Mouse (Mus musculus) neural tube, embryonic 14.5 days (tissue): ENCODE data around the gene Dclk2. TPM values are rescaled to one million over a fixed set of nuclear protein-coding genes. Genes with fewer than 3 reads are reported as not detected.

Experiments used
- ATAC-seq: fragments of 200-750 bp; cut with Nextera tagmentation; 2 replicates; pipeline ENCODE4 v1.8.0; 2017; ENCODE audit warnings: low read depth, mild to moderate bottlenecking, moderate TSS enrichment, moderate library complexity
- H3K27ac ChIP-seq: fragments of 300-500 bp; sonication (generic); 2 replicates; pipeline ENCODE4 v1.5.1; 2014; ENCODE audit warnings: low read depth, mild to moderate bottlenecking, control low read depth, low read length, moderate library complexity, mixed read lengths
- H3K27me3 ChIP-seq: fragments of 300-500 bp; sonication (generic); 2 replicates; pipeline ENCODE4 v1.6.1; 2014; ENCODE audit warnings: low read length; ENCODE audit not compliant: control insufficient read depth, insufficient read depth
- H3K36me3 ChIP-seq: fragments of 300-500 bp; sonication (generic); 2 replicates; pipeline ENCODE4 v1.6.1; 2014; ENCODE audit warnings: low read length, mixed read lengths; ENCODE audit not compliant: control insufficient read depth, insufficient read depth
- H3K4me1 ChIP-seq: fragments of 300-500 bp; sonication (generic); 2 replicates; pipeline ENCODE4 v1.6.1; 2014; ENCODE audit warnings: low read length; ENCODE audit not compliant: control insufficient read depth, insufficient read depth
- H3K4me2 ChIP-seq: fragments of 300-500 bp; sonication (generic); 2 replicates; pipeline ENCODE4 v1.6.1; 2014; ENCODE audit warnings: mild to moderate bottlenecking, low read depth, low read length, control low read depth
- H3K4me3 ChIP-seq: fragments of 300-500 bp; sonication (generic); 2 replicates; pipeline ENCODE4 v1.5.1; 2014; ENCODE audit warnings: low read depth, low read length, control low read depth, mixed read lengths
- H3K9ac ChIP-seq: fragments of 300-500 bp; sonication (generic); replicated peaks from 2 replicates; pipeline ENCODE4 v1.6.1; 2014; ENCODE audit warnings: low read depth, mild to moderate bottlenecking, control low read depth, low read length, mixed read lengths
- H3K9me3 ChIP-seq: fragments of 300-500 bp; sonication (generic); 2 replicates; pipeline ENCODE4 v1.6.1; 2016; ENCODE audit warnings: low read length; ENCODE audit not compliant: control insufficient read depth
- WGBS: fragments of 180-500 bp; shearing (Covaris S2); extraction: QIAGEN DNeasy Blood & Tissue Kit; methylation state at CpG from one replicate; pipeline ENCODE4 v1.1.7; 2014; 5-methylcytosine and 5-hydroxymethylcytosine counted together
- polyA plus RNA-seq: library from polyadenylated mRNA; unstranded; fragments of >200 nt; fragmentation: Nextera tagmentation; extraction: Ambion mirVana; gene quantifications from 2 replicates; pipeline ENCODE4 v1.2.1, GENCODE M21; 2014

Dclk2 gene
- polyA plus RNA-seq, 1 experiment from 2014 or later, result 75.5 TPM

DNA sequence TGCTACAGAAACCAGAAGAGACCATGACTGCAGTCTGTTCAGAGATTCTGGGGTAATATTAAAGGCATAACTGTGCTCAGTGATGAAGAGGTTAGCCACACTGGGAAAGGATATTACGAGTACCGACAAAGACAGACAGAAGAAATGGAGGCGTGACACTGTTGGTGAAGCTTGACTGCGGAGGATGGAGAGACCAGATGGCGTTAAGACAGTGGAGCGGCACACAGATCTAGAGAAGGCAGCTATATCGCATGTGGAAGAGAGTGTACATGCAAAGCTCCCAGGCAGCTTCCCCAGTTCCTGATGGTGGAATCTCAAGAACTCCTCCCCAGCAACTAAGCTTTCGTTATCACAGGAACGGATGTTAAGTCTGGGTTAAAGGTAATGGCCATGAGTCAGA is 116.4 kb downstream of the Dclk2 start:
- H3K36me3 ChIP-seq, result peaks cover 8% of the 10 kb centered on the region; the same call in 1 of the 2 replicates
- no peak overlapping the region for H3K9ac ChIP-seq
- no peak overlapping the region for H3K27ac ChIP-seq
- H3K9me3 ChIP-seq, result no peaks in the 10 kb centered on the region
- ATAC-seq, result no peak
- 88% methylated on average over 9 of the region's 9 CpGs for whole genome bisulfite sequencing
- H3K27me3 ChIP-seq, result no peaks in the 10 kb centered on the region
- H3K4me3 ChIP-seq, result no peak overlapping the region
- H3K4me1 ChIP-seq, result peaks cover 12% of the 10 kb centered on the region
- no peak overlapping the region for H3K4me2 ChIP-seq

DNA sequence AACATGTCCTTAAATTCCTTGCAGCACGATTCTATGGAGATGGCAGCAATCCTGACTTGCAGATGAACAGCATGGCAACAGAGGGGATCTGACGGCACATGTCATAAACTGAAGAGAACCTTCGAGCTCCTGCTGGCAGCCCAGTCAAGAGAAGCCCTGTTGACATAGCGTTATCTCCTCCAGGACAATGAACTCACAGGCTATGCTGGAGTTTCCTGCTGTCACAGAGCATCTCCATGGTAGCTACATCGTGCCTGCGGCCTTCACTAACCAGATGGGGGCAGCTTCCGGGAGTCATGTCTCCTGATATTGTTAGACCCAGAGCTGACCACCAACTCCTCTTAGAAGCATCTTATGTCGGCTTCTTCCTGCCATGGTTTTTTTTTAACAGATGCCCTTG is 117.8 kb downstream of the Dclk2 start:
- Histone ChIP-seq H3K27me3 (no peaks in the 10 kb centered on the region), H3K9ac (no peak overlapping the region), H3K4me1 (peaks cover 12% of the 10 kb centered on the region), H3K4me3 (no peak overlapping the region), H3K36me3 (peaks cover 16% of the 10 kb centered on the region; the same call in 1 of the 2 replicates), H3K9me3 (no peaks in the 10 kb centered on the region), H3K27ac (no peak overlapping the region), H3K4me2 (no peak overlapping the region)
- 42% methylated on average over 8 of the region's 8 CpGs for WGBS
- ATAC-seq, result no peak

DNA sequence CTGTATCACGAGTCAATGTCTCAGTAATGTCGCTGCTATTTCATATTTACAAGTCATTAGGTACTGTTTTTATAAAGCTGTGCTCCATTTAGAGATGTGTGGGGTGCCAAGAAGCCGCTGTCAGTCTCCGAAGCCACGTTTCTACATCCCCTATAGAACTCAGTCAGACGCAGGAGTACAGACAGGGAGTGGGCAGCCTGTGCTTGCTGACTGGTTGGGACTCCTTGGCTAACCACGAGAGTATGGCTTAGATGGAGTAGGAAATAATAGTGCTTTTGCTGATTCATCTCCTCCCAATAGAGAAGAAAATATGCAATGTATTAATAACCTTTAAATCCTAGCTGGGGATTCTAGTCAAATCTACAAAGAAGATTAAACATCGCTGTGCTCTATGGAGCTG is 119.8 kb downstream of the Dclk2 start:
- H3K4me1 ChIP-seq, result peaks cover 12% of the 10 kb centered on the region
- no peaks in the 10 kb centered on the region for H3K27me3 ChIP-seq
- peaks cover 29% of the 10 kb centered on the region; the same call in 1 of the 2 replicates for H3K36me3 ChIP-seq
- 78% methylated on average over 8 of the region's 8 CpGs for WGBS
- H3K9me3 ChIP-seq, result no peaks in the 10 kb centered on the region
- H3K4me3 ChIP-seq, result no peak overlapping the region
- no peak overlapping the region for H3K4me2 ChIP-seq
- no peak overlapping the region for H3K9ac ChIP-seq
- peak overlapping the region; percentile 55 for H3K27ac ChIP-seq
- ATAC-seq, result no peak

DNA sequence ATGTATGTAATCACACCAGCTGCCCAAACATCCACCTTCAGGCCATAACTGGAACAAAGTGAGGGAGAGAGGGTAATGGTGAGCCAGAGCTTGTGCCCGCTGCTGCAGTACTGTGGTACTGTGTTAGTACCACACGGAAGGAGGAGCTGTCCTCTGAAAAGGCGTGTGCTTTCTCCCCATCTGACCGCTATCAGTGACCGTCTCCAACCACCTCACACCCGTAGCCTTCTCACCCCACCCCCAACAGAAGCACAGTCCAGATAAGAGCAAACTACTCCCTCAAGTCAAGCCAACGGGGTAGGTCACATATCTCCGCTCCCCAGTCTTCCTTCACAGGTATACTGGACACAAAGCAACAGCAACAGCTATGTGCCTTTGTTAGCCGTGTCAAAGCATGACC is 121.6 kb downstream of the Dclk2 start:
- Histone ChIP-seq H3K27me3 (no peaks in the 10 kb centered on the region), H3K27ac (no peak overlapping the region), H3K4me3 (no peak overlapping the region), H3K4me2 (no peak overlapping the region), H3K36me3 (peaks cover 28% of the 10 kb centered on the region; the same call in 1 of the 2 replicates), H3K9me3 (no peaks in the 10 kb centered on the region), H3K4me1 (peaks cover 12% of the 10 kb centered on the region), H3K9ac (no peak overlapping the region)
- WGBS, result 96% methylated on average over 9 of the region's 9 CpGs
- ATAC-seq, result no peak

DNA sequence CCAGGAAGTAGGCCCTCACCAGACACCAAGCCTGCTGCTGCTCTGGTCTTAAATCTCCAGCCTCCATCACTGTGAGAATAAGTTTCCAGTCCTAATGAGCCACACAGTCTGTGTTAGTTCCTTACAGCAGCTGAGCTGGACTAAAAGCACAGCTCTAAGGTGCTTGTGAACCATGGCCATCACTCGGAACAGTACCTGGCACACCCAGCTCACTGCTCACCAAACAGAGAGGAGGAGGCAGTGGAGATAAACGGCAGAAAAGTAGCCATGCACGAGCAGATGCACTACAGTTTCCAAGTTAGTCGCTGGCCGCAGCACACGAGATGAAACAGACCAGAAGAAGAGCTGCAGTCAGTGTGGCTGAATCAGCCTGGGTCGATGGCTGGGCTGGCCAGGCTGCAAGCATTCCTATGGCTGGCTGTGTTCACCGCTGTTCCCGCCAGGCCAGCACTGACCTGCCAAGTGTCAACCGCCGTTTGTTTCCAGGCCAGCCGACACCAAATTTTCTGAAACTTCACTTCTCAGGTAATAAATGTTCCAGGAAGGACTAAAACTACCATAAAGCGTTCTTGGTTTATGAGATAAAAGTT is 122.7 kb downstream of the Dclk2 start:
- Histone ChIP-seq H3K27me3 (no peaks in the 10 kb centered on the region), H3K4me3 (no peak overlapping the region), H3K36me3 (peaks cover 28% of the 10 kb centered on the region; the same call in 1 of the 2 replicates), H3K9ac (no peak overlapping the region), H3K9me3 (no peaks in the 10 kb centered on the region), H3K27ac (no peak overlapping the region), H3K4me1 (peaks cover 12% of the 10 kb centered on the region), H3K4me2 (no peak overlapping the region)
- ATAC-seq, result no peak
- WGBS, result 91% methylated on average over 13 of the region's 13 CpGs

DNA sequence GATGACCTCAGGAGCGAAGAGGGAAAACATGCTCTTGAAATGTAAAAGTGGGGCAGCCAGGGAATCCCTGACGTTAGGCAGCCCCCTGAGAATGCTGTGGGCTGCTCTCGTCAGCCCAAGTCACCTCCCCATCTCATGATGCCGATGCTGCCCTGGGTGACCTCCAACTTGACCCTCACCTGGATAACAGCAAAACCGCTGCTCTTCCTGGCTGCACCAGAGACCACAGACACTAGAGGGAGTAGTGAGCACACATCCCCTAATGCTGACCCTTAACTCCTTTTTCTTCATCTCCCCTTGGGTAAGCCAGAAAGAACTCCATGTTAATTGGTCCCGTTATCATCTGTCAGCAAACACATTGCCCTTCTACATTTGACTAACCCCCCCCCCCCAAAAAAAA is 123.9 kb downstream of the Dclk2 start:
- no peaks in the 10 kb centered on the region for H3K9me3 ChIP-seq
- H3K27ac ChIP-seq, result no peak overlapping the region
- H3K4me1 ChIP-seq, result peaks cover 10% of the 10 kb centered on the region
- H3K27me3 ChIP-seq, result no peaks in the 10 kb centered on the region
- H3K4me3 ChIP-seq, result no peak overlapping the region
- H3K36me3 ChIP-seq, result peaks cover 35% of the 10 kb centered on the region; the same call in 1 of the 2 replicates
- no peak overlapping the region for H3K4me2 ChIP-seq
- no peak overlapping the region for H3K9ac ChIP-seq
- ATAC-seq, result no peak
- 51% methylated on average over 6 of the region's 6 CpGs for WGBS

DNA sequence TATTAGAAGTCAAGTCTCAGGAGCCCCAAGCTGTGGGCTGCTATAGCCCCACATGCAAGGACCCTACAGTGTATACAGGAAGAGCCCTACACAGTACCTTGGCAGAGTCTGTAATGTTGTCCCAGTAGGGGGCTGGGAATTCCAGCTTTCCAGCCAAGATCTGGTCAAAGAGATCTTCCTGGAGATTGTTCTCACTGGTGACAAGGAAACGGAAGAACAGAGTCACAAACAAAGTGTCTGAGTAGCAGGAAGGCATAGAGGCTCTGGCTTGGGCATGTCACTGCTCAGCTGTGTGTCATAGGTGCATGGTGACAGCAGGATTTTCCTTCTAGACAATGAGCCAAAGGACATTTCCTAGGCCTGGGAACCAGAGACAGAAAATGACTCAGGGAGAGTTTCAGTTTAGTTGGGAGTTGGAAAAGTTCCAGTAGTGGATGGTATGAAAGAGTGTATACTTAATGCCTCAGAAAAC is 126.9 kb downstream of the Dclk2 start:
- 38% methylated on average over 1 of the region's 1 CpGs for WGBS
- Histone ChIP-seq H3K9ac (no peak overlapping the region), H3K27ac (no peak overlapping the region), H3K9me3 (no peaks in the 10 kb centered on the region), H3K36me3 (peaks cover 37% of the 10 kb centered on the region; the same call in 1 of the 2 replicates), H3K4me2 (no peak overlapping the region), H3K4me1 (peaks cover 4% of the 10 kb centered on the region), H3K27me3 (no peaks in the 10 kb centered on the region), H3K4me3 (no peak overlapping the region)
- ATAC-seq, result no peak; the same call in 1 of the 2 replicates

DNA sequence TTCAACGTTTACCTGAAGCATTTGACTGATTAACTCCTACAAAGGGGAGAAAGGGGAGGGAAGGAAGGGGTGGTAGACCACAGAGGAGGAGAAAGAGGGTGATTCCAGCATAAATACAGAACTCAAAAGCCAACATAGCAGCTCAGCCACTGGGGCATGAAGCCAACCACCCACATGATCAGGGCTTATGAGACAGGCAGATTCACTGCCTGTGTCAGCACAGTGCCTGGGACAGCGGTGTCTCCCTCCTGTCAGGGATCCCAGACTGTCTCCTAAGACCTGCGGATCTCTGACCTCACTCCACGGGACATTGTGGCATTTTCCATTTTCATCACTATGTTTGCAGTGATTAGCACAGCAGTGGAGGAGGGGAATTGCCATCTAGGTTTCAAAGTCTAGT is 127.4 kb downstream of the Dclk2 start:
- peaks cover 4% of the 10 kb centered on the region for H3K4me1 ChIP-seq
- H3K4me2 ChIP-seq, result no peak overlapping the region
- ATAC-seq, result no peak
- no peak overlapping the region for H3K27ac ChIP-seq
- H3K9me3 ChIP-seq, result no peaks in the 10 kb centered on the region
- no peak overlapping the region for H3K4me3 ChIP-seq
- no peak overlapping the region for H3K9ac ChIP-seq
- WGBS, result 81% methylated on average over 4 of the region's 4 CpGs
- peaks cover 37% of the 10 kb centered on the region; the same call in 1 of the 2 replicates for H3K36me3 ChIP-seq
- no peaks in the 10 kb centered on the region for H3K27me3 ChIP-seq

DNA sequence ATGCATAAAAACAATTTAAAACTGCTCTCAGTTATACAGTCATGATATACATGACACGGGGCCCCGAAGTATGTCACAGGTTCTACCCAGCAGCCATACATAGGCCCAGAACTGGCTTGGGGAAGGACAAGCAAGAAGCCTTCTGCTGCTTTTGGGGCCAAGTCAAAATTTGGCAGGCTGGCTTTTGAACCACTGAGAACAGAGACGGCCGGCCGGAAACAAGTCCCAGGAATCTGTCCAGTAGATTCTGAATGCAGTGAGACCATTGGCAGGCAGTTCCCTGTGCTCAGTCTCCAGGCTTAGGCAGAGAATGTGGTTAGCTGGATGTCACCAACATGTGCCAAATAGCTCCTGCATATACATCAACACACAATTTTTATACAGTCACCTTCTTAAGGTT is 130.9 kb downstream of the Dclk2 start:
- Histone ChIP-seq H3K27me3 (no peaks in the 10 kb centered on the region), H3K4me3 (no peak overlapping the region), H3K9ac (no peak overlapping the region), H3K27ac (no peak overlapping the region), H3K4me1 (peaks cover 11% of the 10 kb centered on the region), H3K36me3 (peaks cover 36% of the 10 kb centered on the region), H3K9me3 (no peaks in the 10 kb centered on the region), H3K4me2 (no peak overlapping the region)
- 98% methylated on average over 5 of the region's 5 CpGs for WGBS
- no peak for ATAC-seq
